Mouse (Mus musculus): ENCODE results near the gene Gm7137.
"Not testable (repeated sequence)": the region's sequence is repeated elsewhere in the genome, so short reads cannot be mapped to it uniquely, and the experiment has no call there.

The Gm7137 gene

DNA sequence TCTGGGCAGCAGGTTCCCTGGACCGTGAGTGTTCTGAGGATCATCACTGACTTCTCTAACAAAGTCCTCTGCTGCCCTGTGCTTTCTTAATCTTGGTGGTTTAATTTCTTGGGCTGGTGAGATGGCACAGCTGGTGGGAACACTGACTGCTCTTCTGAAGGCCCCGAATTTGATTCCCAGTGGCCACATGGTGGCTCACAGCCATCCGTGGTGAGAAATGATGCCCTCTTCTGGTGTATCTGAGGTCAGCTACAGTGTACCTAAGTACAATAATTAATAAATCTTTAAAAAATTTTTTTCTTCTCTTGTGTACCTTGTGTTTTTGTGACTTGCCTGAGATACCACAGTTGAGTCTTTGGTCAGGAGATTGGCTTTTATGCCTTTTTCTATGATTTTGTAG is 35.7 kb downstream of the Gm7137 start:
- in situ Hi-C loops (cut with MseI, MboI), result not testable (repeated sequence)

DNA sequence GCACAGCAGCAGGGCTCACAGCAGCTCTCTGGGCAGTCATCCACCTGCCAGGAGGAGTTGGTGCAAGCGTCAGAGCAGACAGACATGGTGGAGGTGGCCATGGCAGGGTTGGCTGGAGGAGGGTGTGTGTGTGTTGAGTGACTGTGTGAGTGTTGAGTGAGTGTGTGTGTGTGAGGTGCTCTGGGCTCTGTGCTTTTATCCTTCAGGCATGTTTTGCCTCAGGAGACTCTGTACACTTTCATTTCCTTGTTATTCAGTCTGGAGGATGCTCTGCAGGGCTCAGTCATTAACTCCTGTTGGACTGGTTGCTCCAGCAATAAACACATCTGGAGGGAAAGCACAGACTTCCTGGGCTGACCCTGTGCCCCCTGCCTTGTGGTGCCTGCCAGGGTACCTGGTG is 36.7 kb downstream of the Gm7137 start, which contains the start of gene Gm9736:
TSS of gene Gm9736 (minus strand) at position 101 of the 400 bp plus-strand sequence.
- in situ Hi-C loops (cut with MseI, MboI), result not testable (repeated sequence)

DNA sequence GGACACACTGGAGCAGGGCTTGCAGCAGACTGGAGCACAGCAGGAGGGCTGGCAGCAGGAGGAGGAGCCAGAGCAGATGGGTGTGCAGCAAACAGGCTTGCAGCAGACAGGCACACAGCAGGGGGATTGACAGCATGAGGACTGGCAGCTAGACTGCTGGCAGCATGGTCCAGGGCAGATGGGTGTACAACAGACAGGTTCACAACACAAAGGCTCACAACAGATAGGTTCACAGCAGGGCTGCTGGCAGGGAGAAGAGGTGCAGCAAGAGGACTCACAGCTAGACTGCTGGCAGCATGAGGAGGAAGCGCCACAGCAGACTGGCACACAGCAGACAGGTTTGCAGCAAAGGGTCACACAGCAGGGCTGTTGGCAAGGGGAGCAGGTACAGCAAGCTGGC is 37.3 kb downstream of the Gm7137 start:
- in situ Hi-C loops (cut with MseI, MboI), result not testable (repeated sequence)

DNA sequence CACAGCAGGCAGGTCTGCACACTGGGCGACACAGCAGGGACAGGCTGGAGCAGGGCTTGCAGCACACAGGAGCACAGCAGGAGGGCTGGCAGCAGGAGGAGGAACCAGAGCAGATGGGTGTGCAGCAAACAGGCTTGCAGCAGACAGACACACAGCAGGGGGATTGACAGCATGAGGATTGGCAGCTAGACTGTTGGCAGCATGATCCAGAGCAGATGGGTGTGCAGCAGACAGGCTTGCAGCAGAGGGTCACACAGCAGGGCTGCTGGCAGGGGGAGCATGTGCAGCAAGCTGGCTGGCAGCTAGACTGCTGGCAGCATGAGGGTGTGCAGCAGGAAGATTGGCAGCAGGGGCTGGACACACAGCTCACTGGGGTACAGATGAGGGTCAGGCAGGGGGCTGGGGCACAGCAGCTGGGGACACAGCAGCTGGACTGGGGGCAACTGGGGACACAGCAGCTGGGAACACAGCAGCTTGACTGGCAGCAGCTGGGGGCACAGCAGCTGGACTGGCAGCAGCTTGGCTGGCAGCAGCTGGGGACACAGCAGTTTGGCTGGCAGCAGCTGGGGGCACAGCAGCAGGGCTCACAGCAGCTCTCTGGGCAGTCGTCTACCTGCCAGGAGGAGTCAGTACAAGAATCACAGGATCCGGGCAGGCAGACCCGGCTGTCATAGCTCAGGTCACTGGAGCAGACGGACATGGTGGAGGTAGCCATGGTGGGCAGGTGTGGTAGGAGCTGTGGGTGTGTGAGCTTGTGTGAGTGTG is 45.9 kb downstream of the Gm7137 start, which contains the start of gene Gm18596:
TSS of gene Gm18596 (minus strand) at position 715 of the 765 bp plus-strand sequence.
- in situ Hi-C loops (cut with MseI, MboI), result not testable (repeated sequence)

DNA sequence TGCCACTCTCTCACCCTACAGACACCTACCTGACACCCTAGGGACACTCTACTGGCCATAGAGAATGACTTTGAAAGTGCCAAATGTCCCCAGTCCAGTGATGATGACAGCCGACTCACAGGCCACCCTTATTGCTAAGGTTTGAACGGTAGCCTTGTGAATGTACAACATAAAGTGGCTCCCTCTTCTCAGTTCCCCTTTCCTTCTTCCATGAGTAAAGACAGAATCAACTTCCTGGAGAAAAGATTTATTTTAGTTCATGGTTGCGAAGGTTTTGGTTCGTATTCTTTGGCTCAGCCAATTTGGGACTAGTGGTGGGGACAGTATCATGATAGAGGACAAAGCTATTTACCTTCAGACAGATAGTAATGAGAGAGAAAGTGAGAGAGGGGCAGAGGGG is 49.1 kb downstream of the Gm7137 start:
- in situ Hi-C loops (cut with MseI, MboI), result no loop called here

All from mouse trophoblast stem cell (cell line).